Mouse (Mus musculus): ENCODE data around the gene Adgrf3.

Adgrf3 gene

GRCm38 (mm10) chr5:30152007-30152406 is 53.5 kb downstream of the Adgrf3 start:
- no peak for DNase-seq (ENCODE audit: low spot score)

- no peak for DNase-seq (ENCODE audit: low spot score)
These were observed 57.2 kb downstream of the Adgrf3 start for GRCm38 (mm10) chr5:30148133-30148920.

GRCm38 (mm10) chr5:30146526-30146925 is 59.0 kb downstream of the Adgrf3 start:
- DNase-seq (ENCODE audit: low spot score), result no peak

Measured in T-cell, adult 2 months (primary cell).